In genomic region chr2:42467804-42468203, GRCm38 (mm10) we compare ENCODE assay signal across 26 mouse cellular contexts.
"Had no signal": no experiment of that assay in that cellular context is flagged by ENCODE, and none has a peak within 500 bp of the region (broad histone marks: within the 10 kb centered on the region; RNA-seq: fewer than 3 reads in every experiment).

No protein-coding gene starts in this region.

- ATAC-seq: forebrain, embryonic 13.5 days; forebrain, embryonic 14.5 days; forebrain, embryonic 15.5 days; forebrain, embryonic 16.5 days; forebrain, postnatal 0 days had no signal

- H3K4me1 ChIP-seq: embryonic facial prominence, embryonic 10.5 days; embryonic facial prominence, embryonic 12.5 days; embryonic facial prominence, embryonic 13.5 days; embryonic facial prominence, embryonic 15.5 days; forebrain, embryonic 12.5 days; heart, embryonic 10.5 days had no signal

- H3K4me2 ChIP-seq: embryonic facial prominence, embryonic 12.5 days; embryonic facial prominence, embryonic 13.5 days; embryonic facial prominence, embryonic 15.5 days; forebrain, embryonic 12.5 days; forebrain, embryonic 13.5 days; forebrain, embryonic 15.5 days had no signal

- H3K4me3 ChIP-seq: embryonic facial prominence, embryonic 10.5 days; embryonic facial prominence, embryonic 12.5 days; embryonic facial prominence, embryonic 13.5 days; embryonic facial prominence, embryonic 15.5 days; erythroblast, embryonic 14.5 days; forebrain, embryonic 10.5 days; forebrain, embryonic 12.5 days; forebrain, embryonic 13.5 days; forebrain, embryonic 15.5 days; gastrocnemius, adult 2 months; heart, adult 2 months; heart, embryonic 10.5 days had no signal

- DNase-seq: cerebellum, postnatal 10 days; cerebellum, postnatal 14 days; cerebellum, postnatal 25 days; cerebellum, postnatal 36 days; embryo, embryonic 11 days; forebrain, postnatal 0 days; gastrocnemius, adult 2 months; gastrocnemius, postnatal 10 days; gastrocnemius, postnatal 14 days; gastrocnemius, postnatal 25 days; gastrocnemius, postnatal 36 days; heart, adult 11 months; heart, adult 18-20 months; heart, adult 2 months had no signal

- H3K36me3 ChIP-seq: embryonic facial prominence, embryonic 10.5 days; embryonic facial prominence, embryonic 12.5 days; embryonic facial prominence, embryonic 13.5 days; embryonic facial prominence, embryonic 15.5 days; forebrain, embryonic 10.5 days; forebrain, embryonic 12.5 days; forebrain, embryonic 15.5 days; heart, embryonic 10.5 days had no signal

- H3K27me3 ChIP-seq: embryonic facial prominence, embryonic 12.5 days; embryonic facial prominence, embryonic 13.5 days; embryonic facial prominence, embryonic 15.5 days; forebrain, embryonic 12.5 days; forebrain, embryonic 13.5 days; forebrain, embryonic 15.5 days had no signal

- H3K9me3 ChIP-seq: embryonic facial prominence, embryonic 10.5 days; embryonic facial prominence, embryonic 12.5 days; embryonic facial prominence, embryonic 13.5 days; embryonic facial prominence, embryonic 15.5 days; forebrain, embryonic 10.5 days; forebrain, embryonic 12.5 days; forebrain, embryonic 13.5 days; forebrain, embryonic 15.5 days; heart, embryonic 10.5 days had no signal

- H3K27ac ChIP-seq: embryonic facial prominence, embryonic 10.5 days; embryonic facial prominence, embryonic 12.5 days; embryonic facial prominence, embryonic 13.5 days; embryonic facial prominence, embryonic 15.5 days; forebrain, embryonic 10.5 days; forebrain, embryonic 12.5 days; forebrain, embryonic 13.5 days; forebrain, embryonic 15.5 days; gastrocnemius, adult 2 months; heart, adult 2 months; heart, embryonic 10.5 days had no signal

- H3K9ac ChIP-seq: embryonic facial prominence, embryonic 12.5 days; embryonic facial prominence, embryonic 13.5 days; embryonic facial prominence, embryonic 15.5 days; forebrain, embryonic 12.5 days; forebrain, embryonic 13.5 days; forebrain, embryonic 15.5 days; forebrain, postnatal 0 days had no signal
